Mouse (Mus musculus): Measurements from ENCODE around the gene Cactin. TPM values are rescaled to one million over a fixed set of nuclear protein-coding genes. Genes with fewer than 3 reads are reported as not detected.

Cactin gene
- polyA plus RNA-seq, 1 experiment from 2014 or later, result 39.9 TPM

GRCm38 (mm10) chr10:81299585-81300351 is 21.1 kb upstream of the Cactin start:
- Histone ChIP-seq H3K27ac (no peak overlapping the region), H3K4me2 (no peak overlapping the region), H3K4me3 (no peak overlapping the region), H3K4me1 (peaks cover 31% of the 10 kb centered on the region), H3K9ac (no peak overlapping the region), H3K36me3 (ENCODE audit: poor library complexity, severe bottlenecking) (peaks cover 14% of the 10 kb centered on the region), H3K27me3 (no peaks in the 10 kb centered on the region), H3K9me3 (replicated peaks) (no peaks in the 10 kb centered on the region)
- WGBS, result 92% methylated on average over 14 of the region's 14 CpGs
- ATAC-seq, result no peak

GRCm38 (mm10) chr10:81300352-81300907 is 20.5 kb upstream of the Cactin start:
- Histone ChIP-seq H3K4me3 (no peak overlapping the region), H3K27me3 (no peaks in the 10 kb centered on the region), H3K9ac (no peak overlapping the region), H3K4me2 (no peak overlapping the region), H3K9me3 (replicated peaks) (no peaks in the 10 kb centered on the region), H3K36me3 (ENCODE audit: poor library complexity, severe bottlenecking) (peaks cover 10% of the 10 kb centered on the region), H3K4me1 (peaks cover 25% of the 10 kb centered on the region), H3K27ac (no peak overlapping the region)
- ATAC-seq, result no peak
- 87% methylated on average over 9 of the region's 9 CpGs for WGBS

GRCm38 (mm10) chr10:81301321-81301720 is 19.6 kb upstream of the Cactin start:
- no peak overlapping the region for H3K9ac ChIP-seq
- no peak overlapping the region for H3K27ac ChIP-seq
- no peak overlapping the region for H3K4me2 ChIP-seq
- peaks cover 16% of the 10 kb centered on the region for H3K36me3 ChIP-seq (ENCODE audit: poor library complexity, severe bottlenecking)
- no peaks in the 10 kb centered on the region for H3K9me3 ChIP-seq (replicated peaks)
- peaks cover 20% of the 10 kb centered on the region for H3K4me1 ChIP-seq
- H3K4me3 ChIP-seq, result no peak overlapping the region
- H3K27me3 ChIP-seq, result no peaks in the 10 kb centered on the region
- WGBS, result 89% methylated on average over 9 of the region's 9 CpGs
- no peak for ATAC-seq

- no peak for ATAC-seq
- Histone ChIP-seq H3K27ac (peak overlapping the region; percentile 25; the same call in 1 of the 2 replicates), H3K9me3 (replicated peaks) (no peaks in the 10 kb centered on the region), H3K4me2 (no peak overlapping the region), H3K9ac (peak overlapping the region; percentile 50), H3K36me3 (ENCODE audit: poor library complexity, severe bottlenecking) (peaks cover 22% of the 10 kb centered on the region), H3K4me3 (no peak overlapping the region), H3K4me1 (peaks cover 16% of the 10 kb centered on the region), H3K27me3 (no peaks in the 10 kb centered on the region)
- 78% methylated on average over 4 of the region's 4 CpGs for WGBS
These were observed 18.6 kb upstream of the Cactin start for GRCm38 (mm10) chr10:81302288-81302687.

- H3K4me1 ChIP-seq, result peaks cover 16% of the 10 kb centered on the region
- no peak overlapping the region for H3K4me3 ChIP-seq
- ATAC-seq, result no peak
- peak overlapping the region; percentile 26; the same call in 1 of the 2 replicates for H3K9ac ChIP-seq
- no peaks in the 10 kb centered on the region for H3K27me3 ChIP-seq
- H3K36me3 ChIP-seq (ENCODE audit: poor library complexity, severe bottlenecking), result peaks cover 28% of the 10 kb centered on the region
- H3K4me2 ChIP-seq, result no peak overlapping the region
- peak overlapping the region; percentile 35; the same call in 1 of the 2 replicates for H3K27ac ChIP-seq
- 71% methylated on average over 14 of the region's 14 CpGs for WGBS
- no peaks in the 10 kb centered on the region for H3K9me3 ChIP-seq (replicated peaks)
These were observed 18.1 kb upstream of the Cactin start for GRCm38 (mm10) chr10:81302781-81303218.

GRCm38 (mm10) chr10:81303258-81303657 is 17.6 kb upstream of the Cactin start:
- H3K27ac ChIP-seq, result peak overlapping the region; percentile 35; the same call in 1 of the 2 replicates
- no peak overlapping the region for H3K9ac ChIP-seq
- WGBS, result 78% methylated on average over 10 of the region's 10 CpGs
- H3K27me3 ChIP-seq, result no peaks in the 10 kb centered on the region
- H3K4me3 ChIP-seq, result no peak overlapping the region
- peaks cover 16% of the 10 kb centered on the region for H3K4me1 ChIP-seq
- no peaks in the 10 kb centered on the region for H3K9me3 ChIP-seq (replicated peaks)
- no peak overlapping the region for H3K4me2 ChIP-seq
- no peak for ATAC-seq
- H3K36me3 ChIP-seq (ENCODE audit: poor library complexity, severe bottlenecking), result peaks cover 29% of the 10 kb centered on the region

- Histone ChIP-seq H3K9ac (no peak overlapping the region), H3K4me2 (no peak overlapping the region), H3K4me1 (peaks cover 16% of the 10 kb centered on the region), H3K9me3 (replicated peaks) (no peaks in the 10 kb centered on the region), H3K27me3 (no peaks in the 10 kb centered on the region), H3K4me3 (no peak overlapping the region), H3K27ac (no peak overlapping the region), H3K36me3 (ENCODE audit: poor library complexity, severe bottlenecking) (peaks cover 33% of the 10 kb centered on the region)
- ATAC-seq, result no peak
- 87% methylated on average over 7 of the region's 7 CpGs for WGBS
These were observed 17.1 kb upstream of the Cactin start for GRCm38 (mm10) chr10:81303761-81304160.

GRCm38 (mm10) chr10:81304597-81305238 is 16.2 kb upstream of the Cactin start:
- Histone ChIP-seq H3K4me1 (peaks cover 16% of the 10 kb centered on the region), H3K27me3 (no peaks in the 10 kb centered on the region), H3K36me3 (ENCODE audit: poor library complexity, severe bottlenecking) (peaks cover 43% of the 10 kb centered on the region), H3K4me2 (no peak overlapping the region), H3K9ac (no peak overlapping the region), H3K9me3 (replicated peaks) (no peaks in the 10 kb centered on the region), H3K4me3 (no peak overlapping the region), H3K27ac (no peak overlapping the region)
- ATAC-seq, result 0 out of 2 replicates have a peak, but pooled peaks have one; percentile 41
- 27% methylated on average over 7 of the region's 9 CpGs for WGBS

GRCm38 (mm10) chr10:81305663-81306062 is 15.2 kb upstream of the Cactin start:
- H3K9me3 ChIP-seq (replicated peaks), result no peaks in the 10 kb centered on the region
- no peak overlapping the region for H3K4me2 ChIP-seq
- H3K27me3 ChIP-seq, result no peaks in the 10 kb centered on the region
- H3K27ac ChIP-seq, result no peak overlapping the region
- ATAC-seq, result no peak
- H3K36me3 ChIP-seq (ENCODE audit: poor library complexity, severe bottlenecking), result peaks cover 52% of the 10 kb centered on the region
- no peak overlapping the region for H3K4me3 ChIP-seq
- H3K9ac ChIP-seq, result no peak overlapping the region
- peaks cover 16% of the 10 kb centered on the region for H3K4me1 ChIP-seq
- 94% methylated on average over 14 of the region's 14 CpGs for WGBS

GRCm38 (mm10) chr10:81306173-81306668 is 14.7 kb upstream of the Cactin start:
- Histone ChIP-seq H3K27ac (no peak overlapping the region), H3K4me1 (peaks cover 16% of the 10 kb centered on the region), H3K27me3 (no peaks in the 10 kb centered on the region), H3K9me3 (replicated peaks) (no peaks in the 10 kb centered on the region), H3K36me3 (ENCODE audit: poor library complexity, severe bottlenecking) (peaks cover 58% of the 10 kb centered on the region), H3K4me2 (no peak overlapping the region), H3K9ac (no peak overlapping the region), H3K4me3 (no peak overlapping the region)
- 91% methylated on average over 12 of the region's 12 CpGs for WGBS
- ATAC-seq, result no peak

- H3K9ac ChIP-seq, result no peak overlapping the region
- no peak overlapping the region for H3K4me2 ChIP-seq
- H3K4me3 ChIP-seq, result no peak overlapping the region
- H3K27ac ChIP-seq, result no peak overlapping the region
- no peaks in the 10 kb centered on the region for H3K9me3 ChIP-seq (replicated peaks)
- H3K4me1 ChIP-seq, result peaks cover 14% of the 10 kb centered on the region
- WGBS, result 95% methylated on average over 21 of the region's 21 CpGs
- ATAC-seq, result no peak
- H3K36me3 ChIP-seq (ENCODE audit: poor library complexity, severe bottlenecking), result peaks cover 66% of the 10 kb centered on the region
- no peaks in the 10 kb centered on the region for H3K27me3 ChIP-seq
These were observed 13.8 kb upstream of the Cactin start for GRCm38 (mm10) chr10:81306837-81307682.
